Mouse (Mus musculus): ENCODE data around the gene Nsun3.

DNA sequence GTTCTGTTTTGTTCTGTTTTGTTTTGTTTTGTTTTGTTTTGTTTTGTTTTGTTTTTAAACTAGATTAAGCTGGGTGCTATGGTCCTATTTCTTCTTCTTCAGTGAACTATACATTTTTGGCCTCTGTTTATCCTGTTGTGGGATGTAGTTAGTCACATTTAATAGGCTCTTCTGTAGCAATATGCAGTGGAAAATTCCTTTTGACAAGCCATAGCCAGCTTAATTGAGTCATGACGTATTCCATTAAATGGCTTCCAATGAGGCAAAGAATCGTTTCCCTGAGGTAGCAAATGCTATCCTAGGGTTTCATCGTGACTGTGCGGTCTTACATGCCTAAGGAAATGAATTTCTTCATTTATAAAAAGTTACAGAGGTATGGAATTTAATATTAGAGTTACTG lies 56.3 kb downstream of the Nsun3 start:
- TF ChIP-seq CTCF (IDR thresholded peaks at IDR 0.05; ENCODE audit: extremely low read depth, insufficient read depth, low read length) (no peak), POLR2A (IDR thresholded peaks at IDR 0.05; ENCODE audit: extremely low read depth, insufficient read depth, low read length) (no peak)
